Mouse (Mus musculus) heart, adult 18-20 months (tissue): ENCODE data around the gene Asb7. TPM values are rescaled to one million over a fixed set of nuclear protein-coding genes. Genes with fewer than 3 reads are reported as not detected.
A peak's percentile ranks its signal among the peaks of the same experiment; 100 is the strongest.

Experiments
- DNase-seq, 2 experiments: peaks; one replicate each; pipeline ENCODE4 v3.0.0; 2021 to 2022; ENCODE audit warnings: mixed read lengths in 1 of 2
- long read RNA-seq, 2 experiments: library from polyadenylated mRNA; stranded (forward); transcript quantifications; one replicate each; pipeline ENCODE4 v2.0.0; 2021
- total RNA-seq, 2 experiments: library from RNA; stranded (reverse); gene quantifications; 2 replicates each; pipeline ENCODE4 v1.2.3; 2021

Asb7 gene
- 1 to 10 TPM; 5.7 to 6.2 TPM for total RNA-seq
- long read RNA-seq, experiment 1, full-length matches to known transcripts, result 2 of 8 reads
- long read RNA-seq, experiment 1, partial matches to known transcripts, result 0 of 8 reads
- long read RNA-seq, experiment 1, other reads (novel, unspliced or antisense), result 6 of 8 reads
- long read RNA-seq, experiment 2, partial matches to known transcripts, result 0 of 4 reads
- long read RNA-seq, experiment 2, other reads (novel, unspliced or antisense), result 4 of 4 reads

GRCm38 (mm10) chr7:66689294-66689619, at the start of gene Asb7:
TSS of gene Asb7 (minus strand) at chr7:66689596.
- DNase-seq, result no peak

DNA sequence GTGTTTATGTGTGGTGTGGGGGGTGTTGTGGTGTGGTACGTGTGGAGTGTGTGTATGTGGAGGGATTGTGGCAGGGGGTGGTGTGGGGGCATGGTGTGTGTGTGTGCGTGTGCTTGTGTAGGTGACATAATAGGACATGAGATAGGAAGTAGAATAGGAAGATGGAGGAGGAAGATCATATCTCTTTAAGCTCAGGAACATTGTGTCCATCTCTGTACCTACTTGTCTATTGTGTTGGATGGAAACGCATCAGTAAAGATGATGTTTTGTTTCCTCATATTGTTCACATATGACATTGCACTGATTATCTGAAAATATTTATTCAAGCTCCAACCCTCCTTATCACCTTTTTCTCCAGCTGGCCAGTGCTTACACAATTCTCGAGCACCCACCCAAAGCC, 48.0 kb upstream of the Asb7 start:
- DNase-seq, result no peak

DNA sequence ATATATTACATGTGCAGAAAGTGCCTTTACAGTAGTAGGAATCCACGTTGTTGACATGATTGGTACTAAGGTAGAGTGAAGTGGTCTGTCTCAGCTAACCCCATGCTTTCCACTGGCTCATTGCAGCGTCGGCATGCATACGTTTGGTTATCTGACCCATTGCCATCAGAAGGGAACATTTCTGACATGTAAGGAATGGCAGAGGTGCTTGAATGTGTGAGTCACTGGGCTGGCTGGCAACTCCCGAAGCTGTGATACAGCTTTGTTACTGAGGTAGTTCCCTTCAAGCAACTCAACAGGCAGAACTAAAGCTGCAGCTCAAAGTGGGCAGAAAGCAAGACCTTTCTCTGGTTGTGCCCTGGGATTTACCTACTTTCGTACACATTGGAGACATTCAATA, 45.6 kb upstream of the Asb7 start:
- no peak for DNase-seq

GRCm38 (mm10) chr7:66734466-66734865, 45.1 kb upstream of the Asb7 start:
- no peak for DNase-seq

GRCm38 (mm10) chr7:66733882-66734281, 44.5 kb upstream of the Asb7 start:
- DNase-seq, result no peak

GRCm38 (mm10) chr7:66733431-66733830, 44.0 kb upstream of the Asb7 start:
- no peak for DNase-seq

DNA sequence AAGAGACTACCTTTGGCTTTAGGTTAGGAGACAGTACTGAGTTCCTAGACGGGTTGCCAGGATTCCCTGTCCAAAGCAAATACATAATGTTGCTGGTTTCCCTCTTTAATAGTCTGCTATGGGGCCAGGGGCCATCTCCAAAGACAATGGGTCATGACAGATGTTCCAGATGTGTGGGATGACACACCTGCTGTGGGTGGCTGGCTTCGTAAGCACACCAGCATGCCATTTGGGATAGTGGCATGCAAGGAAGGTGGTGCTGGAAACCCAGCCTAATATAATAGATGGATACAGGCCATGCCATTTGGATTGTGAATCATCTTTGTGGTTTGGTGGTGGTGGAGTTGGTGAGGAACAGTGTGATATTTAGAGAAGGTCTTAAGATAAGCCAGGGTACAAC, 39.8 kb upstream of the Asb7 start:
- no peak for DNase-seq

GRCm38 (mm10) chr7:66728072-66728471, 38.7 kb upstream of the Asb7 start:
- DNase-seq, result no peak

DNA sequence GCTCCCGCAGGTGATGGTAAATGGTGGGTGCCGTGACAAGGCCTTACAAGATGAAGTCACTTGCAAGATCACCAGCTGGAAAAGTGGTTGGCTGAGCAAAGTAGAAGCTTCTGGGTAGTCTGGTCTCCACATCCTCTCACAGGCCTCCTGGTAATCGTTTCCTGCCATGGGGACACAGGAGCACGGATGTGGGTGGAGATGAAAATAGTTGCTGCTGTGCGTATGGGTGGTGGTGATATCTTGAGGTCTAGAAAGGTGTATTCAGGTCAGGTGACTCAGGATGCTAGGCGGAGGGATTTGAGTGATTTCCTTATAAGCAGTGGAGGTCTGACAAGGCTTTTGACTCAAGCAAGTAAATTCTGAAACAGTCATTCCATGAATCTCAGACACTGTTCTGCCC, 35.6 kb upstream of the Asb7 start:
- DNase-seq, result no peak

DNA sequence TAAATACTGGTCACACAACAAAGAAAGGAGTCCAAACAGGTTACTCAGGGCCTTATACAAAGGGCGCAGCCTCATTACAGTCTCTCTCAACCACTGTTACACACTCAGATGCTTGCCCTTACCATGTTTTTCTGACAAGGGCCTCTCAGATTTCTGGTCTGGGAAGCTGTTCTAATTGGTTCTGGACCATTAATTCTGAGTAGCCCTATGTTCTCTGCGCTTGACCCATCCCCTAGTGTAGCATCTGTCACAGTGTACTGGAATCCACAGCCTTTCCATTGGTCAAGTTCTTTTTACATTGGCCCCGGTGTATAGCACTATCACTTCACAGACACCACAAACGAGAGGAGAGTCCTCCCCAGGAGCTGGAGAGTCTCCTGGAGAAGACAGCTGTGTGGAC, 35.1 kb upstream of the Asb7 start:
- no peak for DNase-seq

GRCm38 (mm10) chr7:66711166-66711565, 21.8 kb upstream of the Asb7 start:
- peak in 1 of 2 experiments; percentile 18 for DNase-seq

- DNase-seq, result no peak
These were observed 15.2 kb upstream of the Asb7 start for GRCm38 (mm10) chr7:66704631-66705030.

GRCm38 (mm10) chr7:66702721-66703120, 13.3 kb upstream of the Asb7 start:
- DNase-seq, result no peak

- no peak for DNase-seq
These were observed 5.1 kb upstream of the Asb7 start for GRCm38 (mm10) chr7:66694467-66694866.

- DNase-seq, result peak; percentile 98 to 100
These were observed 394 bp upstream of the Asb7 start, which contains the start of gene Lins1 for GRCm38 (mm10) chr7:66689620-66690360. TSS of gene Lins1 (plus strand) at chr7:66689889.

GRCm38 (mm10) chr7:66688721-66689120, 675 bp downstream of the Asb7 start:
- peak in 1 of 2 experiments; percentile 6 for DNase-seq

DNA sequence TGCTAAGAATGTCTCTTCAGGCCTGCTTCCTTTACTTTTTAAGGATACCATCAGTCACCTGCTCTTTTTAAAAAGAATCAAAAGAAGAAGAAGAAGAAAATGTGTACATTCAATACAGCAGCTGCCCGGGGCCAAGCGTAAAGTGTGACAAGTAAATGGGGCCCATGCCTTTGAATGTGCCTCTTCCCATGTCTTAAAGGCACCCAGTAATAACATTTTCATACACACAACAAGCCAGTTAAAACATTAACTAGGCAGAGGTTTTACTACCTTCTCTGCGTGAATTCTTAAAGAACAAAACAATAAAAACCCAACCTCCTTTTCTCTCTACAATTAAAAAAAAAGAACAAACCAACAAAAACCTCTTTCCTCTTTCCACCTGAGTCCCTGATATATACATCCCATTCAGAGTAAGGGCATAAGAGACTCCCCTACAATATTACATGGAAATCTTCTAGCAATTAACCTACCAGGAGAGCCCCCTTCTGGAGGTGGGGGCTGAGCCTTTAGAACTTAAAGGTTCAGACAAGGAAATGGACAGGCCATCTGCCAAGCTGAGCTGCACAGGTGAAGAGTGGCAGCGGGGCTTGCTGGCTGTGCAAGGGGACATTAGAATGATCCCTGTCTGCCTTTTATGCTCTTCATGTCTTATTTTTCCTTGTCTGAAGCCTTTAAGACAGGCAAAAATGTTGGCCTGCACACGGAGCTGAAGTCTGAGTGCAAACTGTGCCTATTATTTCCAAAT, 7.1 kb downstream of the Asb7 start:
- DNase-seq, result no peak

- no peak for DNase-seq
These were observed 13.6 kb downstream of the Asb7 start for GRCm38 (mm10) chr7:66675800-66676199.

DNA sequence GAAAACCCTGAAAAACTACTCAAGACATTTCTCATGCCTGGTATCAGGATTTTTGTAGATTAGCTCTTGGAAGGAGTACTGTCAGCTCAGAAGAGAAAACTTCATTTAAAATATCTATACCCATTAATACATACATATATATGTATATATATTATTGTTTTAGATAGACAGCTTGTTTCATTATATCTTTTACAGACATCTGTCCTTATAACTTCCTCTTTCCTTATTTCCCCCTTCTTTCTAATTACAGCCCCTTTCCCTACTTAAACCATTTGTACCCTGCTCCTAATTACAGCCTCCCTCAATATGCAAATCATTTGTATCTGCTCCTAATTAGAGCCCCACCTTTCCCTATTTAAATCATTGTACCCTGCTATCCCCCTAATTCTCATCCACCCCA, 22.3 kb downstream of the Asb7 start:
- no peak for DNase-seq

DNA sequence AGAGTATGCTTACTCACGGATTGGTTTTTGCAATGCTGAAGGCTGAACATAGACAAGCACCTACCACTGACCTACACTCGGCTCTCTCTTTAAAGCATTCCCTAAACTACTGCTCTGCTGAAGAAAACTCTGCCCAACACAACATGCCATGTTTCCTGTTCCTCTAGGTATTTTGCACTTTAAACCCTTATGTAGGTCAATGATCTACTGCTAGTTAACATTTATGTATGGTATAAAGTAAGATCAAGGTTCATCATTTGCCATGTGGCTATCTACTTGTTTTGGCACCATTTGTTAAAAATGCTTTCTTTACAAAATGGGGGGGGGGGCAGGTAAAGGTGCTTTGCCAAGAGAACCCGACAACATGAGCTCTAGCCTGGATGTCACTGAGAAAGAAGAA, 25.8 kb downstream of the Asb7 start:
- DNase-seq, result no peak

DNA sequence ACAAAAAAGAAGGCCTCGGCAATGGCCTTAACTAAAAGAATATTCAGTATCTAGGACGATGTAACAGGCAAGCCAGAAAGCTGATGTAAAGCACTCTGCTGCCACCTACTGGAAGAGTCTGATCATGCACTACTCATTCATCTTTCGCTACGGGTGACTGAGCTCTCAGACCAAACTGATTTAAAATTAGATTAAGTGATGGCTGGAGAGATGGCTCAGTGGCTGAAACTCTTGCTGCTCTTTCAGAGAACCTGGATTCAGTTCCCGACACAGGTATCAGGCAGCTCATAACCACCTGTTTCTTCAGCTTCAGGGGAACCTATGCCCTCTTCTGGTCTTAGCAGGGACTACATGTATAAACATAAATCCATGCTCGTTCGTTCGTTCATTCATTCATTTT, 27.8 kb downstream of the Asb7 start:
- peak; percentile 74 to 90 for DNase-seq

DNA sequence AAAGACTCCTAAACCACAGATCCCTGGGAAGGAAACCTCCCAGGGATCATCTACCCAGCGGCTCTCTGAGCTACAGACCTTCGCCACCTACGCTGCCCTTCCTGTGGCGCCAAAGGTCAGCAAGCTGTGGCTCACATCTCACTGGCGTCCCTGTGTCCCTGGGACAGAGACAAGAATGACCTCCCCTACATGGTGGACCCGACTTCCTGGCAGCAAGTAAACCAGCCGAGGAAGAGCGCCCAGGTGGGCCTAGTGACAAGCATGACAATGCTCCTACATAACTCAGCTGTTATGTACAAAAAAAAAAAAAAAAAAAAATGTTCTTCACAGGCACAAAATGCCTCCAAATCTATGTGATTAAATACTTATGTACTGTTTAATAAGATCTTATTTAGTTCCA, 28.4 kb downstream of the Asb7 start:
- DNase-seq, result no peak

DNA sequence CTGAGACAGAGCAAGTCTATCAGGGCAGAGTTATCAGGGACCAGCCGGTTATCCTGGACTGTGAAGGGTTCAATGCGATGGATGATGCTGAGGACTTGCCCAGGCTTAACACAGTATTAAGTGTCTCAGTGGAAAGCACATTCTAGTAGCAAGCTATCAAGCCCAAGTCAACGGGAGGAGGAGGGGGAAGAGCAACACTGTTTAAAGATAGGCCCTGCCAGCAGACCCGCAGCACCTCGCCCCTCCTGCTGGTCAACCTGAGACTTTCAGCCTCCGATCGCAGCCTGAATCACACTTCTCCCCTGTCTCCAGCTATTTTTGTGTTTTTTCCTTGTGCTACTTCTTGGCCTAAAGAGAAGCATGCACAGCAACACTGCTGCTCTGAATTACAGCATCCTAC, 29.1 kb downstream of the Asb7 start:
- no peak for DNase-seq
